Mouse (Mus musculus): ENCODE results near the gene Hist1h3e.

- TF ChIP-seq CTCF (IDR thresholded peaks at IDR 0.05; ENCODE audit: control insufficient read depth, insufficient read depth, insufficient replicate concordance, low read depth, low read length) (no peak), POLR2A (IDR thresholded peaks at IDR 0.05; ENCODE audit: control insufficient read depth, low read depth, low read length) (no peak)
Measured at GRCm38 (mm10) chr13:23562699-23563462, 712 bp upstream of the Hist1h3e start.

Data from testis, adult 2 months (tissue).